Mouse (Mus musculus): Measurements from ENCODE around the gene Slc22a15. TPM values are rescaled to one million over a fixed set of nuclear protein-coding genes. Genes with fewer than 3 reads are reported as not detected.

Slc22a15 gene
- polyA plus RNA-seq, 1 experiment: not detected

DNA sequence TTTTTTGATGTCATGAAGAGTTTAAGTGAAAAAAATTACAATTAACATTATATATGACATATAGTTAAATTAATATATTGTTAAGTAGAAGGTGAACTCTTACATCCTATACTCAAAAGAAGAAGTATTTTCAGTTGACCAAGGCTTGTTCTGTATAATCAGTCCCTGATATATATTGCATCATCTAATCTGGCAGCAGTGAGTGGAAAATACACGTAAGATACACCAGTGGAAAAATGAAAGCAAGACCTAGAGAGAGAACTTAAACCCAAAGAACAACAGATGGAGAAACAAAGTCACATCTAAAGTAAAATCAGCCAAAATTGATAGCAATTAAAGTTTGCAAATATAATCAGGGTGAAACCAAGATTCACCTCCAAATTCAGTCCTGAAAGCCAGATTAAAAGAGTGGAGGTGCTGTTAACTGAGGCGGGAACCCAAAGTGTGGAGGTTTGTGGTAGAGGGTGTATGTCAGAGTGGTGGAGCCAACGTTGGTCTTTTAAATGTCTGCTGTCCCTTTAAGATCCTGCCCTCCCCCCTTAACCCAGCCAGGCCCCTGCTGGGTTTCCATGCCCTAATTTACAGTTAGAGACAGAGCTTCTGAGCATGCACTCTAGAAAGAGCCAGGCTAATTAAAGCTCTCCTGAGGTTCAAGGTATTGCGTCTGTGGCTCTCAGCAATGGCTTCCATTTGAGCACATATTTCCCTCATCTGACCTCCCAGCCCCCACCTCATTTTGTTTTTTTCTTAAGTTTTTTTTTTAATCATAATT, 5.0 kb upstream of the Slc22a15 start:
- TF ChIP-seq GATA1 (IDR thresholded peaks at IDR 0.05; ENCODE audit: low read length): no peak

GRCm38 (mm10) chr3:101926636-101927035, 2.4 kb upstream of the Slc22a15 start:
- TF ChIP-seq GATA1 (IDR thresholded peaks at IDR 0.05; ENCODE audit: low read length): no peak

DNA sequence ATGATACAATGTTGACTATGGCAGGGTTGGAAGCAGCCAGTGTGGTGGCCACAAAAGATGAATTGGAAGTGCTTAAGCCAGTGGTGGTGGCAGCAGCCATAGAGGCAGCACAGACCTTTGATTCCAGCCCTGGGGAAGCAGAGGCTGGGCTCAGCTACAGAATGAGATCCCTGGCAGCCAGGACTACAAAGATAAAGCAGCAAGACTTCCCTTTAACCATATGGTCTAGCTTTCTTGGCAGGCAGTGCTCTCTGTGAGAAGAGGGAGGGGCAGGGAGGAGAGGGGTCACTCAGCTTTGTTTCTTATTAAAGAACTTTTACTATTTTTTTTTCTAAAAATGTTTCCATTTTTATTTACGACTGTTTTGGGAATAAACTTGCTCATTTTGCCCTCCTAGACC, 1.4 kb upstream of the Slc22a15 start:
- no peak for TF ChIP-seq GATA1 (IDR thresholded peaks at IDR 0.05; ENCODE audit: low read length)

GRCm38 (mm10) chr3:101922366-101922765, 1.9 kb downstream of the Slc22a15 start:
- no peak for TF ChIP-seq GATA1 (IDR thresholded peaks at IDR 0.05; ENCODE audit: low read length)

GRCm38 (mm10) chr3:101918526-101918925, 5.7 kb downstream of the Slc22a15 start:
- no peak for TF ChIP-seq GATA1 (IDR thresholded peaks at IDR 0.05; ENCODE audit: low read length)

DNA sequence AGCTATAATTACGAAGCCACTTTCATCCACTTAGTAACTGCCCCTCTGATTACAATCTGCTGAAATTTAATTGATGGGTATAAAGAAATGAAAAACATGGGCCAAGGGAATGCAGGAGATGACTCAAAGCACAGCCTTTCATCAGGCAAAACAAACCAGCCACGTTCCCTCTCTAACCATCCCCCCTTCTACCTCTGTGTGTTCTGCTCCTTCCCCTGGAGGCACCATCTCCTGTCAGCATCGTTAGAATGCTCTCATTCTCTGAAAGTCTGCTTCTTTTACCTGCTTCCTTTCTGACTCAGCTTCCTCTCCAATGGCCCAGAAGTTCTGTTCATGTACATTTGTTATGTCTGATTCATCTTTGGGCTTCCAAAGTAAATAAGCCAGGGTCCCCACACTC, 6.6 kb downstream of the Slc22a15 start:
- no peak for TF ChIP-seq GATA1 (IDR thresholded peaks at IDR 0.05; ENCODE audit: low read length)

- no peak for TF ChIP-seq GATA1 (IDR thresholded peaks at IDR 0.05; ENCODE audit: low read length)
Observed at GRCm38 (mm10) chr3:101916525-101916924, 7.7 kb downstream of the Slc22a15 start.

DNA sequence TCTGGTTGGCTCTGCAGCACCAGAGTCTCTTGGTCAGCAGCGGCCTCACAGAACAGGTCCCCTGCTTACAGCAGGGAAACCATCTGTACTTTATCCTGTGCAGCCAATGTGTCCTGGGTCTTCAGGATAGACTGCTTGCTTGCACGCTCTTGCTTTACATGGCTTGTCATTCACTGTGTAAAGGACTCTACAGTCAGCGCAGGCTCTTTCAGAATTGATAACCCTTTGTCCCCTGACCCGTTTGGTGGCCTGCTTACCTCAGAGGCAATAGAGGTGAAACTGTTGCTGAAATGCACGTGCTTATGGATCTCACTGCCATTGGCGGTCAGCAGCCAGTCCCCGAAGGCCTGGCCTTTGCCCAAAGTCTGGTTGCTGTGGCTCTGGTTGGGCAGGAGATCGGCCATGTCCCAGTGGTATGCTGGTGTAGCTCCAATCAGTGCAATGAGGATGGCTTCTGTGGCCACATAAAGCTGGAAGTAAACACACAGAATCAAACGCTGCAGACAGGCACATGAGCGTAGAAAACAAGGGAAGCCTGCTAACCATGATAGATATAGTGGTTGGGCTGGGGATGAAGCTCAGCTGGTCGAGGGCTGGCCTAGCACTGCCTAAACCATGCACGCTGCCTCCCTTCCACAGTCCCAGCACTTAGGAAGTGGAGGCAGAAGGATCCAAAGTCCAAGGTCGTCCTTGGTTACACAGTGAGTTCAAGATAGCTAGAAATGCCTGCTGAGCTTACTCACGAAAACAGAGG, 9.0 kb downstream of the Slc22a15 start:
- TF ChIP-seq GATA1 (IDR thresholded peaks at IDR 0.05; ENCODE audit: low read length): no peak

GRCm38 (mm10) chr3:101914266-101914665, 10.0 kb downstream of the Slc22a15 start:
- TF ChIP-seq GATA1 (IDR thresholded peaks at IDR 0.05; ENCODE audit: low read length): no peak

DNA sequence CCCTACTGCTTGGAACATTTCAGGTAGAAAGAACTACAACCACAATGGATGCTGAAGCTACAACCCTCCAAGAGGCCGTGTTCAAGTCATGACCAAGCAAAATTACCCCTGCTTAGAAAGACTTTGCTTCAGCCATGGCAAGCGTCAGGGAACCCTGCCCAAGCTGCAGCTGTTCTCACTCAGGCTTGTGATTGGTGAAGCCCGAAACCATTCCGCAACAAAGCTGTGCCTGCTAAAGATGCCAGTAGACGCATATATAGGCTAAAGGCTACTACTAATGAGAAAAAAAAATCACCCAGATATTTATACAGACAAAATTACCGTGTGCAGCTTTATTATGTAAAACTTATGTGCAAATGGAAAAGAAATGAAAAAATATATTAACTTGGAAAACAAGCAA, 12.2 kb downstream of the Slc22a15 start:
- no peak for TF ChIP-seq GATA1 (IDR thresholded peaks at IDR 0.05; ENCODE audit: low read length)

- no peak for TF ChIP-seq GATA1 (IDR thresholded peaks at IDR 0.05; ENCODE audit: low read length)
Observed at GRCm38 (mm10) chr3:101907049-101907448, 17.2 kb downstream of the Slc22a15 start.

GRCm38 (mm10) chr3:101904776-101905175, 19.5 kb downstream of the Slc22a15 start:
- no peak for TF ChIP-seq GATA1 (IDR thresholded peaks at IDR 0.05; ENCODE audit: low read length)

GRCm38 (mm10) chr3:101903091-101903490, 21.2 kb downstream of the Slc22a15 start:
- no peak for TF ChIP-seq GATA1 (IDR thresholded peaks at IDR 0.05; ENCODE audit: low read length)

DNA sequence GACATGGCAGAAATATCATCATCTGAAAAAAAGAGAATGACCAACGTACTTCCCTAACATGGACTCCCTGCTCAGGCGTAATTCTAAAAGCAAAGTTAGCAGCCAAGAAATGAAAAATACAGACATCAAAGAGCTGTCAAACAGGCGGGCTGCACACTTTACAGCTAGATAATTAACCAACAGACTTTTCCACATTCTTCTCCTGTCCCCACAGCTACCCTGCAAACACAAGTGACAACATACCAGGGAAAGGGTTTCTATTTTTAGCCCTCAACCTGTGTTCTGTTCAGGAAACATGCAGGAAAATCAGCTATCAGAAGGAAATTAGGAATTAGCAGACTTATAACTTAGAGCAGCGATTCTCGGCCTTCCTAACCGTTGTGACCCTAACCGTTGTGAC, 21.9 kb downstream of the Slc22a15 start:
- TF ChIP-seq GATA1 (IDR thresholded peaks at IDR 0.05; ENCODE audit: low read length): no peak

DNA sequence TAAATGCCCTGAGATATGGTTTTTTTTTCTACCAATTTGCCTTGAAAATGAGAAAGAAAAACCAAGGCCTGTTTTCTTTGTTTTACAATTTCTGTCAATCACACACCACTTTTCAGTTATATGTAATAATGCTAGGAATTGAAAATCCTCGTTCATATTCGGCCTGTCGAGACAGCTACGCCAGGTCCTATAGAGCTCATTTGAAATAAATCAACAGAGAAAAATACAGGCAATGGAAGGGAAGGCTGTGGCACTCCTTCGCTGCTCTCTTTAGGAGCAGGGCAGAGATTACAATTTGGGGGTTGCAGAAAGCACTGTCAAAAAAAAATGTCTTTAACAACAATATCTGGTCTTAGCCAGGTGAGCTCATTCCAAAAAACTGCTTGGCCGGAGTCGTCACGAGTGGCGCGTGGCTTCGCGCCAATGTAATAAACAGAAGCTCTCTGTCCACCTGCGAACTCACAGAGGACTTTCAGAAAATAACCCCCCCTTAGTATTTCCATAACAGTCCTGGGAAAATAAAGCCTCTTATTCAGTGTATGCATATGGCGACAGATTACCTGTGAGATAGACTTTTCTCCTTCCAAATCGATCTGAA, 26.8 kb downstream of the Slc22a15 start:
- TF ChIP-seq GATA1 (IDR thresholded peaks at IDR 0.05; ENCODE audit: low read length): no peak

DNA sequence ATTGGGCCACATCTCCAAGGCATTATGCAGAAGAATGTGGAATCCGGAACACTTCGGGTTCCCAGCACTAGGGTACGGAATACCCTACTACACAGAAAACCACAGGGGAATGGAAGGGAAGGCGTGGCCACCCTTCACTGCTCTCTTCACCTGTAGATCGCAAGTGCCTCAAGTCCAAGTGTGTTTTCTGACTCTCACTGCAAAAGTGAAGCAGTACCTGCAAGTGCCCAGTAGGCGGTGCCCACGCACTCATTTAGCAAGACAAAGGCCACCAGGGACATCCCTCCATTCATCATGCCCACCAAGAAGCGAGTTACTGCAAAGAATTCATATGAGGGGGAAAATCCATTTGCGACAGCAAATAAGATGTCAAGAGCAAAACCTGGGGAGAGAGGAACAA, 27.4 kb downstream of the Slc22a15 start:
- no peak for TF ChIP-seq GATA1 (IDR thresholded peaks at IDR 0.05; ENCODE audit: low read length)
